Mouse (Mus musculus) cerebellum, adult 11-12 months (tissue): ENCODE results near the gene Cpsf4l.

Experiments used
- DNase-seq: peaks from one replicate; pipeline ENCODE4 v3.0.0; 2022

Gene Cpsf4l

DNA sequence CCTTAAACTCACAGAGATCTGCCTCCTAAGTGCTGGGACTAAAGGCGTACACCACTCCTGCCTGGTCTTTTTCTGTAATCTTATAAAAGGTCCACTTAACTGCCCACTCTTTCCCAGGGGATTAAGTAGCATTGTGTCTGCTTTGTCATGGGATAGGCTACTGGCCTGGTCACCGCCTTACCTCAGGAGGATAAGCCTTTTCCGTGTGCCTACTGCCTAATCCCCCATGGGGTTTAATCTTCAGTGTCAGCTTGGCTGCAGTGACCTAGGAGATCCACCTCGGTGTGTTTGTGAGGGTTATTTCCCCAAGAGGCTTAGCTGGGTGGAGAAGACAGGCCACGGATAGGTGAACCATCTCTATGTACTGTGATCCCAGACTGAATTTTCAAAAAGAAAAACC lies 12.2 kb downstream of the Cpsf4l start:
- DNase-seq: no peak

DNA sequence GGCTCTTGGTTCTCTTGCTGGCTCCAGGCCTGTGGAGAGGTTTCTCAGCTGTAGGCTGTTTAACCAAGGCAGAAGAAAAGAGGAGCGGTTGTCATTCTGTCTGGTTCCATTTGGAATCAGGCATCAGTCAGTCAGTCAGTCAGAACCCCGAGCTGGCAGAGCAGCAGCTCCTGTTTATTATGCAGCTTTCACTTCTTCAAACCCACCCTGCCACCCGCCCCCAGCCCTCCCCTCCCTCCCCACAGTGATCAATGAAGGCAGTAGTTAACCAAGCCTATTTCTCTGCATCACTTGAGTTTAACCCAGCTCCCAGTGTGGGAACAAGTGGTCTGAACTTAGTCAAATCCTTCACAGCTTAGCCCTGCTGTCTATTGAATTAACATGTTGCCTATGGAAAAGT lies 18.0 kb downstream of the Cpsf4l start:
- DNase-seq: no peak

DNA sequence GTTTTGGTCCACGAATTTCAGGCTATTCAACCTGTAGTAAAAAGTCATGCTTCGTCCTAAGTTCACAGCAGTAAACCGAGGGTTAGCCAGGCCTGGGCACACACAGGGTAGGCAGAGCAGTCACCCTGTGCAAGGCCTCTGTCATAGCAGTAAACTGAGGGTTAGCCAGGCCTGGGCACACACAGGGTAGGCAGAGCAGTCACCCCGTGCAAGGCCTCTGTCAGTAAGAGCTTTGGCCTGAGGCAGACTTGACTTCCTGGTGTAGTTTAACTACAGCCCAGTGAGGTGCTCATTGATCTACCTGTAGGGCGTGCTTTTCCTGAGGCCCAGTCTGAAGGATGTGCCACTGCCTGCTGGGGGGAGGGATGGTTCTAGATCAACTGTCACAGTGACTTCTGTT lies 18.5 kb downstream of the Cpsf4l start:
- no peak for DNase-seq

DNA sequence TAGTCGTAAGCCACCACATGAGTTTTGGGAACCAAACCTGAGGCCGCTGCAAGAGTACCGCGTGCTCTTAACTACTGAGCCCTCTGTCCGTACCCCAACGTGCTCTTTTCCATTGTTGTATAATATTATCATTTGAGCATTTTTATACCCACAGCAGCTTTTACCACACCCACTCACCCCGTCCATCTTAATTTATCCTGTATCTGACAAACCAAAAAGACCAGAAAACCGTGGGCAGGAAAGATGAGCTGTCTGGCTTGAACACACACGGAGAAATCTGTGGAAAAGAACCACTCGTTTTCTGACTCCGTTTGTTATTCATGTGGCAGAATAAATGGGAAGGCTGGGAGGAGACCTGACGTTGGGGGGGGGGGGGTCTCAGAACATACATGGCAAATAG lies 19.3 kb downstream of the Cpsf4l start:
- DNase-seq: no peak

DNA sequence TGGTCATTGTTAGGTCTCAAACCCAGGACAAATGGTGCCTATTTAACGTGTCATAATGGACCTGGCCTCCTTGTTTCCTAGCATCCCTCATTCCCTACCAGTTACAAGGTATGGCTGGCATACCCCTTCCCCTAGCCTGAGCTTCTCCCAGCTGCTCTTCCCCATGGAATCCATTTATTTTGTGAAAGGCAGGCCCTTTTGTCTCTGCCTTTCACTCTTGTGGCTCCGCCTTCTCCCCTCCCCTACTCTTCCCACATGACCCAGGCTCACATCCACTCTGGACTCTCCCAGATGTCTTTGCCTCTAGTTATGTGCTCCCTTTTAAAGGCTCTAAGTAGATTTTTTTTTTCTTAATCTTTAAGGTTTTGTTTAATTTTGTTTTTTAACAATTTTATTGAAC lies 22.8 kb downstream of the Cpsf4l start:
- no peak for DNase-seq

DNA sequence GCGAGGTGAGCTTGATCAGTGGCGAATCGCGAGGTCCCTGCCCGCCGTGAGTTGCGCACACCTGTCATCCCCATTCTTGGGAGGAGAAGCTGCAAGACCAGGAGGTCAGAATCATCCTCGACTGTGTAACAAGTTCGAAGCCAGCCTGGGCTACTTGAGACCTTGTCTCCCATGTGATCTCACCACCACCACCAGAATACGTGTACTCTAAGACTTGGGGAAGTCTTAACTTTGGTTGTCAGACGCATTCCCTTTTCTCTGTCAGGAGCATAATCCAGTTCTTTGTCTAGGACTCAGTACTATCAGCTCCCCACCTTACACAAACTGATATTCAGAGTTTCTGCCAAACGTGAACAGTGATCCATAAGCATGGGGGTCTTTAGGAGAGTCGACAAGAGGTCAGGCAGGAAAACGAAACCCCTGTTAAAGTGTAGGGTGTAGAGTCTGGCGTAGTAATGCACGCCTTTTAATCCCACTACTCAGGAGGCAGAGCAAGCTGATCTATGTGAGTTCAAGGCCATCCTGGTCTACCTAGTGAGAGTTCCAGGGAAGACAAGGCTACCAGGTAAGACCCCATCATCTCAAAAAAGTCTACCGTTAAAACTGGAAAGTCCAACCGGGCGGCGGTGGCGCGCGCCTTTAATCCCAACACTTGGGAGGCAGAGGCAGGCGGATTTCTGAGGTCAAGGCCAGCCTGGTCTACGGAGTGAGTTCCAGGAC lies 24.9 kb downstream of the Cpsf4l start:
- peak; percentile 47 for DNase-seq

DNA sequence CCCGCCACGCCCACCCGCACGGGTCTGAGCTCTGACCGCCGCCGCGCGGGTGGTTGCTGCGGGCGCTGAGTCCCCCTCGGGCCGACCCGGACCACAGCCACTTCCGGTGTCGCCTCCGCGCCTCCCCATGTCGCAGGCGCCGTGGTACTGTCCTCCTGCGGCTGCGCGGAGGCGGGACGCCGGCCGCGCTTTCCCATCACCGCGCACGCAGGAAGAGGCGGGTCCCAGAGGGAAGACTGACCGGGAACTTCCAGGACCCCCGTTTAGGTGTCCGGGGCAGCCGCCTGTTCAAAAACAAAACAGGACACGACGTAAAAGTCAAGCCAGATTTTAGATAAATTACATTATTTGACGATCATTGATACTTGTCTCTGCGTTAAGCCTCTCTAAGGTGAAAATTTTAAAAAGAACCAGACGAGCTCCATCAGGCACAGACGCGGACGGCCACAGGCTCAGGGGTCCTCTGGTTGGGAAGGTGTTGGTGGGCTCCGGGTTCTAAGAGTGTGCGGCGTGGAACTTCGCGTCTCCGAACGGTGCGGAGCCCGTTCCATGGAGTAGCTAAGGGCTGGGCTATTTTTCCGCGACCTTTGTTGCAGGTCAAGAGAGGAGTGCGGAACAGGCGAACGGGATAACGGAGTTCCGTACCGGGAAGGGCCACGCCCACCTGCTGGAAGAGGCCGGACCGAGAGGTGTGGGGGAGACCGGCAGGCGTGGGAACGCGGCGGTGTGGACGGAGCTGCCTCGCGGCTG lies 25.7 kb downstream of the Cpsf4l start, which contains the start of the genes Fam104a and D11Wsu47e:
Gene Fam104a (minus strand): TSS at position 199 of the 750 bp plus-strand sequence.
Gene D11Wsu47e (plus strand): TSS at position 456 of the 750 bp plus-strand sequence.
- peak; percentile 96 for DNase-seq

DNA sequence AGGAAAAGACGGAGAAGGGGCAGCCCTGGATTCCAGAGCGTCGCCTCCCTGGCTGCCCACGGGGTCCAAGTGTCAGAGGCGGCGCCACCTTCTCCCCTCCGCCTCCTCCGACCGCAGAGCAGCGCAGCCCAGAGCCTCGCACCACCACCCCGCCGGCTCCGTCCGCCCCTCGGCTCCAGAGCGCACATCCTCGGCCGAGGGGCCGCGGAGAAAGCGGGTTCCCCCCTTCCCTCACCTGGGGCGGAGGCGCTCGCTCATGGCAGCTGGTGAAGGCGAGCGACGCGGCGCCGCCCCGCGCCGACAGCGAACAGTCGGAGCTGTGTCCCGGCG lies 26.2 kb downstream of the Cpsf4l start:
- no peak for DNase-seq

DNA sequence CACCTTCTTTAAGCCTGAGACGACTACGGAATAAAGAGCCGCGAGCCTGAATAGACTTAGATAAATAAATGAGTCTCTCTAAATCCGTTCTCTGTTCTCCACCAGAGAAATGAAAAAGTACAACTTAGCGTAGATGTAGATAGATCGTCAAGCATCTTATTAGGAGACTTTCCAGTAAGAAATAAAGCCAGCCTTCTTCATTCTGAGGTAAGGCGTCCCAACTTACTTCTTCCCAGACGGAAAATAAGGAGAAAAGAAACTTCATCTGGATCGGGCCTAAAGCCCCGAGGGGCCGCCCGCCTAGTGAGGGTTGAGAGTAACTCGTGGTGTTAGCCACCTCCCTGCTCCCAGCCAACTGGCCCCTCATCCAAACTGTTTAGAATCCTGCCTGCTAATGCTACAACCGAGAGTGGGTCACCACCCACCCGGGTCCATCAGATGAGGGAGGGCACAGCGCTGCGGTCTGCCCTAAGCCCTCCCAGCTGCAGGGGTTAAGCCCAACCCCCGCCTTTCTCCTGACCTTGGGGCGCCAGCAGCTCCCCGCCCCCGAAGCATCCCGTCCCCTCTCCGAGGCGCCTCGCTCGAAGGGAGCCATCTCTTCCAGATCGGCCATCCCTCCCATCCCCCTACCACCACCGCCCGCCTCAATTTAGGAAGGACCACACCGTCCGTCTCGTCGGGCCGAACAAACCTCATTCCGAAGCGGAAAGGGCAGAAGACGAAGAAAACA lies 26.8 kb downstream of the Cpsf4l start:
- DNase-seq: peak; percentile 66

DNA sequence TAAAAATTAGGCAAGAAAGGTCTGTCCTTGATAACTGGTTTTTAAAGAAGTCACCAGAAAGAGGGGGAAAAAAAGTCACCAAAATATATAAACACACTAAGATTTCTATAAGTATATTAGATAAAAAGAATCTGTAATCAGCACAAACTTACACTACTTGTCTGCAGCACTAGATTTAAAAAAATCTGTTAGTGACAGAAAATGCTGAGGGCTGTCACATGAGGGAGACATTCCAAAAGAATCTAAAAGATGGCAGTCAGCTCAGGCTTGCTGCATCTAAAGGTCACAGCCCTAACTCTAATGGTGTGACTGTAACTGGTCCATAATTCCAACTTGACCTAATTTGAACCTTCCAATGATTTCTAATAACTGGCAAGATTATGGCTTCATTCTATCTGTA lies 27.8 kb downstream of the Cpsf4l start:
- DNase-seq: no peak

DNA sequence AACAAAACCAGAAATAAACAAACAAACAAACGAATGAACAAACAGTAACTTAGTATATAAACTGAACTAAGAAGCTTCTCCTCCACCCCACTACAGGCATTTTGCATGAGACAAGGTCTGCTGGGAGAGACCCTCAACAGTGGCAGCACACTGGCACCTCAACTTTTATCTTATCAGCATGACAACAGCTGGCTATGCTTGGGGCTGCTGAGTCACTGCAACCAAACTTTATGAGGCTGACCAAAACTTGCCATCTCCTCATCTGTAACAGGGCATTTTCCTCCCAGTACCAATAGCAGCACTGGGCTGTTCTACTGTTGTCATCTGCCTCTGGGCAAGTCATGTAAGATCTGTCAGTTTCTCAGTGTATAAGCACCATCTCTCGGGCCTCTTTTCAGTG lies 28.9 kb downstream of the Cpsf4l start:
- no peak for DNase-seq

DNA sequence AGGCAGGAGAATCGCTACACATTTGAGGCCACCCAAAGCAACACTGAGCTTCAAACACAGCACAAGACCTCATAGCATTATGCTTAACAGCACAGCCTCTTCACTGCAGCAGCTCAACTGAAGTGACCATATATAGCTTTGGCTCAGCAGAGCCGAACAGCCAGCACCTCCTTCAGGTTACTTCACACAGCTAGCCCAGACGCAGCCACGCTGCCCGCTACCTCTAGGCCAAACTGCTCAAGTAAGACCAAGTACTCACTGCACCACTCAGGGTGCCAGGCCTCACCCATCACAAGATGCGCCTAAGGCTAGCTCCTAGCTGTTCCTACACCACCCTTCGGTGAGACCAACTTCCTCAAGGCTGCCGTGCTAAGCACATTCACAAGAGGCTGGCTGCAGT lies 31.4 kb downstream of the Cpsf4l start:
- peak; percentile 44 for DNase-seq

DNA sequence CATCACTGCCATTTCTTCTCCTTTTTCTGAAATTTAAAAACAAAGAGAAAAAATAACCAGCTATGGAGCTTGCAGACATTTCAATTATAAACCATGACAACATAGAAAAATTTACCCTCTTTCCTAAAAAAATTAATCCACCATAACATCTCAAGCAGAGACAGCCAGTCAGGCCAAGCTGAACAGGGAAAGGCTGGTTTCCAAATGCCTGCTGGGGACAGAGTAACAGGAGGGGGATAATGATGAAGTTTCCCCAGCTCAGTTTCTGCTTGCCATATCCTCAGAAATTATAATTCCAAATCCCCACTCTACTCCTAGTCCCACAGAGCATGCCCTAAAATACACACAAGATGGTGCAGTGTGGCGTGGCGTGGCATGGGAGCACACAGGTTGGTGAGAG lies 32.4 kb downstream of the Cpsf4l start:
- DNase-seq: no peak

DNA sequence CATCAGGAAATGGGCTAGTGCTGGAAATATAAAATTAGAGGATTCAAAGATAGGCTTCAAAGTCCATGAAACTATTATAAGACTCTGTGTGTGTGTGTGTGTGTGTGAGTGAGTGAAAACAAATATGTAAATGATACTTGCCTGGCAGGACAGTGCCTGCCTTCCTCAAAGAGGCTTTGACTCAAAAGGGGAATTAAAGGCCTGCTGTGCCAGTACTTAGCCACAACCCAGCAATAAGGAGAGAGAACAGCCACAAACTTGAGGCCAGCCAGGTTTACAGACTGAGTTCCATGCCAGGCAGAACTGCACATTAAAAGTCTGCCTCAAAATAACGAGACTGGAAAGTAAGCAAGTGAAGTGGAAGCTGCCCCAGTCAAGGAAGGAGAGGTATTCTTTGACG lies 33.0 kb downstream of the Cpsf4l start:
- no peak for DNase-seq

DNA sequence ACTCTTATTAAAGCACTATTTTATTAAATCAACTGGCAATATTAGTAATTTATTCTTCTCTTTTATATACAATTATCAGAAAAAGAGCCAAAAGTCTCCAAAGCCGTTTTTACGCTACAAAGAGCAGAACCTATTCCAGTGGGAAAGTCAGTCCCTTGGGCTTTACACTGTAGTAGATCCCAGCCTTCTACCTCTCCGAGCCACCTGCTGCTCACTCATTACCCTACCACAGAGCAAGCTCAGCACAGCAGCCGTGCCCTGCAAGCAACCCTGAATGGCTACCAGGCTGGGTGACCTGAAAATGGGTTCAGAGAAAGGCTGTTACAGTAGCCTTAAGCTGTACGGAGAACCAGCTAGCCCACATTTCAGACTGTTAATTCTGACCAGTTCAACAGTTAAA lies 35.2 kb downstream of the Cpsf4l start:
- DNase-seq: no peak

DNA sequence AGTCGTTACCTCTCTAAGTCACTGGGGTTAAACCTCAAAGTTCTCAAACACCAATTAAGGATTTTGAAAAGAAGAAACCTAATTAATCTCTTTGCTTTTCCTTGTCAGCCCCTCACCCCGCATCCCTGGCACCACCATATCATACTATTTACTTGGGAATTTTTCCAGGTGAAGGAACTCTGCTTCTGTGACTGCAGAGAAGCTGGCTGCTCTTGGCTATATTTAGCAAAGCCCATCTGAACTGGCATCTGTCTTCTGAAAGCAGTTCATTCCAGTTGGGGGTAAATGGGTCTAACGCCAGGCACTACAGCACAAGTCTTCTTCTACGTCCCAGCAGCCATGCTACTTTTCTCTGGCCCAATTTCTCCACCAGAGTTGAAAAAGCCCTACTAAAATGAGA lies 36.2 kb downstream of the Cpsf4l start:
- DNase-seq: no peak

DNA sequence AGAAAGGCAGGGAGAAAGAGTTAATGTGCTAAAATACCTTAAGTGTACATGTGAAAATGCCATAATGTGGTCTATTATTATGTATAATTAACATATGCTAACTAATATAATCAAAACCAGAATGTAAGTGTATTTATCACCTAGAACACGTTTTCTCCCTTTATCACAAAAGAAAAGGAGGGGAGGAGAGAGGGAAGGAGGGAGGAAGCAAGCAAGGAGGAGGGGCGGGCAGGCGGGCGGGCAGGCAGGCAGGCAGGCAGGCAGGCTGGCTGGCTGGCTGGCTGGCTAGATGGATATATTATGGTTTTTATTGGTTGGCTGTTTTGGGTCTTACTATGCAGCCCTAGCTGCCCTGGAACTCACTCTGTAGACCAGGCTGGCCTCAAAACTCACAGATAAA lies 40.1 kb downstream of the Cpsf4l start:
- no peak for DNase-seq

DNA sequence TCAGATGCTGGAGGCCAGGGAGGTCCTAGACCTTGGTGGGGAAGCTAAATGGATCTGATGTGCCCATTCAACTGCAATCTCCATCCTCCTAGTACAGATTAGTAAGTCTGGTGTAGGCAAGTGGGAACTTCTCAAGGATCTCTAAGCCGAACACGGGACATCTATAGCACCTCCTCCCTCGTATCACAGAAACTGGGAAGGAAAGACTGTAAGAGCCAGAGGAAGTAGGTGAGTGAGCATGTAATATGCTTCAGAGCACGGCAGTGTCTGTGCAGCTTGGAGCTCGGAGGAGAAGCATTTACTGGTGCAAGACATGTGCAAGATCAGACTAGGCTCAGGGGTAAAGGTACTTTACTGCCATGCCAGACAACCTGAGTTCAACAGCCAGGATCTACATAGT lies 41.0 kb downstream of the Cpsf4l start:
- DNase-seq: no peak

DNA sequence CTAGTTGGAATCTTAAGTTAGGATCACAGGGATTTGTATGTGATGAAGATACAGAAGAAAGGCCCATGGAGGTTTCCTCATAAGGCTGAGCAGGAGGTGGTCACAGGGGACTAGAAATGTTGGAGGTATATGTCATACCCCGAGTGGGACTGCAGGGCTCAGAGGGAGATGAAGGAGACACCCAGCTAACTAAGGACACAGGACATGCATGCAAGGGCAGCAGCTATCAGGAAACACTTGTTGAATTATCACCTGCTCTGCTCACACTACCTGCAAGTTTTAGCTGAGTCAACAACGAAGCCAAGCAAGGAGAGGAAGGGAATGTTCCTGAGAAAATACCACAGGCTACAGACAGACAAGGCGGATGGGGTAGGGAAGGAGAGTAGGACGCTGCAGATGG lies 42.1 kb downstream of the Cpsf4l start:
- no peak for DNase-seq

DNA sequence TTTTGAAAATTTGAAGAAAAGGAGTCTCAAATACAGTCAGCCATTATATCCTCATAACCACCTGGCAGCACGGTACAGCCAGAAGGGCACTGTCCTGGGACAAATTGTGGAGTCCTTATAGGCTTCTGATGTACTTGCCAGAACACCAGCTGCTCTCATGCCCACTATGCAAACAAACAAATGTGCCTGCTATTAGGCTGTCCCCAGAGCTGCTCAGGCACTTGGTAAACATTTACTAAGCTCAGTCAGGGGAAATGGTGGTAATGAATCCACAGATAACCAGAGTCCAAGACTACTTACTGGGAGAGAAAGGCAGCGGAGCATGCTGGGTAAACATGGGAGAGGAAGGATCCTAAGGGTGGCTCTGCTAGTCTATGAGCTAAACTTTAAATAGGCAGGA lies 42.7 kb downstream of the Cpsf4l start:
- DNase-seq: no peak

DNA sequence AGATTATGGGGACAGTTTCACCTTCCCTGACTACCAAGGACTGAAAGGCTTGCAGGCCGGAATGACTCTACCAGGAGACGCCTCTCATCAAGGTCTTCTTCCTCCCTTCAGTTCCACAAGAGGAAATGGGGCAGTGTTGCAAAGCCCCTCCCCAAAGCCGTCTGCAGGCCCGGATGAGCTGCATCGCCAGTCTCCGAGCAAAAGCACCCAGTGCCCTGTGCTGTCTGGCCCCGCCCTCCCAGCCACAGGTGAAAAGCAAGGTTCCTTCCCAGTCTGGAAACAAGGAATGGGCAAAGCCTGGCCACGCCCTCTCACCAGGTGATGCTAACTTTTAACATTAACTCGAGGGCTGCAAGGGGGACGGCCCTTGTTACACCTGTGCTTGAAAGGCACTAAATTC lies 43.2 kb downstream of the Cpsf4l start:
- DNase-seq: no peak

DNA sequence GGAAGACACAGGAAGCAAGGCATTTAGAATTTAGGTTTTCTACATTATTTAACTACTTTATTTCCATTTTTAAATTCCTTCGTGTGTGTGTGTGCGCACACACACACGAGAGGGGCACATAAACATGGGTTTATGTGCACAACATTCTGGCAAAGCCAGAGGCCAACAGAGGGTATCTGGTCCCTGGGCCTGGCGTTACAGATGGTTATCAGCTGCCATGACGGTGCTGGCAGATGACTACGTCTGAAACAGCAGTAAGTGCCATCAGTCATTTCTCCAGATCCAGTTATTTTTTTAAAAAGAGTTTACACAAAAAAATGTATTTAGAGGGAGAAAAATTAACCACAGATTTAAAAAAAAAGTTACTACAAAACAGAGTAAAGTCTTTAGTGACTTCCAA lies 43.6 kb downstream of the Cpsf4l start:
- DNase-seq: no peak

DNA sequence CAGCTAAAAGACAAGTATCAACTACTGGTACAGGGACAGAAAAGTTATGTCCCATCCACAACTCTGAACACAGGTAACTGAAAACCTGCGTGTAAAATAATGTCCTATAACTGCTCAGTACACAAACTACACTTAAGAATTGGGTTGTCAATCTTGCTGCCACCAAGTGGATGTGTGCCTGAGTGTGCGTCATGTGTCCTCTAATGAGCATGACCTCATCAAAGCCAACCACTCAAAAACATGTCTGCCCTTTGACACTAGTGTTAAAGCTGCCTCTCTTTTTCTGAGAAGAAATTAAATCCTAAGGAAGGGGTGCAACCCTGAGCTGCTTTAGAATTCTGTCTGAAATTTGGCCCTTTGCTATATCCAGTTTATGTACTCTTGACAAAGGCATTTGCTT lies 45.5 kb downstream of the Cpsf4l start:
- no peak for DNase-seq

DNA sequence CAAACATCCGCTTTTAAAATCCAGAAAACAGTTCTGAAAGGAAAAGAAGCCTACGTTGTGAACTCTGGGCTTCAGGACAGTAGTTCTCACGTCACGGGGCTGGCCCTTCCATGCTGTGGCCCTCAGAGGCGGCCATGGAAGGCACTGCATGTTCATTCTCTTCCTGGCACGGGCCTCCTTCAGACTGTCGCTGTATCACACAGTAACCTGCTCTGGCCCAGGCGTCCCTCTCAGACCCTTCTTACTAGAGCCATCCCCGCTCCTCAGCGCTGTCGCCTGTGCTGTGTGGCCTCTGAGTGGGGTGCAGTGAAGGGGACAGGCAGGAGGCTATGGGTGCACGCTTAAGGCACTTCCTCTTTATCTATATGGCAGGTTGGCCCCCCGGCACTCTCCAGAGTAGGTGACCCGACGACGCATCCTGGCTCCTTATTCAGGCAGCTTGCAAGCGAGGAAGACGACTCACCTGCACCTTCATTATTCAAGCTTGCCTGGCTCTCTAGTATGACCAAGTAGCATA lies 47.9 kb downstream of the Cpsf4l start:
- DNase-seq: peak; percentile 41
